Mouse (Mus musculus): ENCODE measurements around the gene Gm16253. TPM values are rescaled to one million over a fixed set of nuclear protein-coding genes. Genes with fewer than 3 reads are reported as not detected.

The Gm16253 gene
- polyA plus RNA-seq, 1 experiment = not detected

DNA sequence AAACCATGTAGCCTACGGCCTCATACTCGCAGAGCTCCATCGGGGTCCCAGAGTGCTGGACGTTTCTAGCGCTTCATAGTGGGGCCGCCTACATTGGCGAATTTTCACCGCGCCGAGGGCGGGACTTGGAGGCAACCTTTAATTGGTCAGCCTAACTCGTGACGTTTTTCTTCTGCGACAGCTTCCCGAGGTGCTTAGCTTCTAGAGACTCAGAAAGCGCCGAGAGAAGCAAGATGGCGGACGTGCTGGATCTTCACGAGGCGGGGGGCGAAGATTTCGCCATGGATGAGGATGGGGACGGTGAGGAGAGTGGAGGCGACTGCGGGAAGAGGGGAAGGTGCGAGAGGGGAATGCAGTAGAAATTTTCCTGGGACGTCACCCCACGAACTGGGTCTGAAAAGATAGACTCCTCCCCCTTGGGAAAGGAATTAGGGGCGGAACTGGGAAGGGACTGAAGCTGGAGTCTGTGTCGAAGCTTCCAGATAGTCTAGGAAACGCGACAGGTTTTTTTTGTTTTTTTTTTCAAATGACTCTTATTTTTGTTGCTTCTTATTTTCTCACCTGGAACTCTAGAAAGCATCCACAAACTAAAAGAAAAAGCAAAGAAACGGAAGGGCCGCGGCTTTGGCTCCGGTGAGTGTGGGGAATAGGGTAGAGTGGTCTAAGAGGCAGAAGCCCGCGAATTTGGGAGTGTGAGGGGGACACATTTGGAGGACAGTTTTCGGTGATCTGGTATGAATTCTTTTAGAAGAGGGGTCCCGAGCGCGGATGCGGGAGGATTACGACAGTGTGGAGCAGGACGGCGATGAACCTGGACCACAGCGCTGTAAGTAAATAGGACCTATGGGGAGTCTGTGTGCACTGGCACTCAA is 53.2 kb downstream of the Gm16253 start, which contains the start of gene Rbm8a:
Gene Rbm8a (plus strand): TSS at position 205 of the 872 bp plus-strand sequence.
- TF ChIP-seq TAL1 (IDR thresholded peaks at IDR 0.05; ENCODE audit: low read length) (no peak), GATA1 (IDR thresholded peaks at IDR 0.05; ENCODE audit: low read length) (no peak)
- H3K4me3 ChIP-seq (replicated peaks) = peak within 1 kb of the TSS; percentile 93
- no peaks in the 10 kb centered on the region for H3K9me3 ChIP-seq (ENCODE audit: control insufficient read depth, low read length)
- peaks cover 33% of the 10 kb centered on the region for H3K36me3 ChIP-seq (ENCODE audit: control insufficient read depth)
- no peaks in the 10 kb centered on the region for H3K27me3 ChIP-seq (ENCODE audit: control insufficient read depth)
- H3K4me1 ChIP-seq (ENCODE audit: control insufficient read depth) = peaks cover 36% of the 10 kb centered on the region

Other genes with a start within 250 kb of the Gm16253 start
- not detected in 2 replicates for gene BC107364, start 124.7 kb upstream of the Gm16253 start, polyA plus RNA-seq (2012)
- gene Hfe2, start 51.8 kb upstream of the Gm16253 start, polyA plus RNA-seq (2012) = not detected in 2 replicates
- 0.76 and 1.4 TPM in 2 replicates for gene Txnip, start 19.0 kb upstream of the Gm16253 start, polyA plus RNA-seq (2012)
- gene Polr3gl, start 17.2 kb downstream of the Gm16253 start, polyA plus RNA-seq (2012) = 1.1 TPM in 2 replicates
- gene Ankrd34a, start 19.7 kb downstream of the Gm16253 start, polyA plus RNA-seq (2012) = not detected in 2 replicates
- gene Lix1l, start 24.2 kb downstream of the Gm16253 start, polyA plus RNA-seq (2012) = 0.01 TPM in 1 of 2 replicates, not detected in the other
- 14.3 and 18.4 TPM in 2 replicates for gene Rbm8a, start 52.9 kb downstream of the Gm16253 start, polyA plus RNA-seq (2012)
- 0.04 and 0.24 TPM in 2 replicates for gene Pex11b, start 58.4 kb downstream of the Gm16253 start, polyA plus RNA-seq (2012)
- gene Gm42957, start 58.5 kb downstream of the Gm16253 start, polyA plus RNA-seq (2012) = 0.01 TPM in 1 of 2 replicates, not detected in the other
- not detected in 2 replicates for gene Itga10, start 68.6 kb downstream of the Gm16253 start, polyA plus RNA-seq (2012)
- gene Ankrd35, start 93.1 kb downstream of the Gm16253 start, polyA plus RNA-seq (2012) = 0.02 TPM in 1 of 2 replicates, not detected in the other
- gene Pias3, start 119.4 kb downstream of the Gm16253 start, polyA plus RNA-seq (2012) = 0.52 and 0.75 TPM in 2 replicates
- 0.05 and 0.06 TPM in 2 replicates for gene Nudt17, start 131.6 kb downstream of the Gm16253 start, polyA plus RNA-seq (2012)
- gene Polr3c, start 150.6 kb downstream of the Gm16253 start, polyA plus RNA-seq (2012) = 1.2 TPM in 2 replicates
- gene Rnf115, start 150.7 kb downstream of the Gm16253 start, polyA plus RNA-seq (2012) = 0.76 and 0.98 TPM in 2 replicates

Measured in erythroblast, embryonic 14.5 days (primary cell).